Mouse (Mus musculus) kidney, adult 9 months (tissue): ENCODE data around the gene Insm1.

Experiments used
- DNase-seq: peaks from one replicate; pipeline ENCODE4 v3.0.0; 2022

The Insm1 gene

DNA sequence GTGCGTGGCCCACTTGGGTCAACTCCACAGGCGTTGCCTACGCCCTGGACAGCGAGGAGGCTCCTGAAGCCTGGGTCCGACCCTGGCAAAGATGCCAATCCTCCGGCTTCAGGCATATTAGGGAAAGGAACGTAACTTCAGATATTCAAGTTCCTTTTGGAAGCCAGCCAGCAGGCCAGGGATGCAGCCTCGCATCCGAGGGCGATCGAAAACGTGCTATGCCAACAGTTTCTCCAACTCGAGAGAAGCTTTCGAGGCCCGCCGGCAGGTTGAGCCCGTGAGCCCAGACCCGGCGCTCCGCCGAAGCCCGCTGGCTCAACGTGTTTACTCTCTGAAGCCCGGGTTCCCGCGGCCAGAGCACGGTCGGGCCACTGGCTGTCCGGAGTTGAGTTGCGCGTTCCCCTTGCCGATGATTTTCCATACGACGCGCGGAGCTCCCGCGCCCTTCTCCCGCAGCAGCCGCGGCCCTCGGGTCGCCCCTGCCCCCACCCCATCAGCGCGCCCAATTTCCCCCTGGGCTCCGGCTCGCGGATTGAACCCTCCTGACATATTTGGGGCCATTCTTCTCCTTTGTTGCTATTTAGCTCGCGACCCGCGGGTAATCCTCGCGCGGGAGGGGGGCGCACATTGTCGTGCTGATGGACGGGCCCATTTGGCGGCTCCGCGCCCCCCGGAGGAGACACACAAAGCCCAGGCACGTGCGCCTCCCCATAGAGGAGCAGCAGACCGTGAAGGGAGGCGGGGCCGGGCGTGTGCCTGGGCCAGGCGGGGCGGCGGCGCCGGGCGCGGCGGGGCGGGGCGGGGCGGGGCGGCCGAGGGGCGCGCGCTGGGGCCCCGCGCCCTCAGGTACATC, at the start of gene Insm1:
Gene Insm1, plus strand, starts transcription at position 846 of the 853 bp plus-strand sequence.
- peak; percentile 13 for DNase-seq

DNA sequence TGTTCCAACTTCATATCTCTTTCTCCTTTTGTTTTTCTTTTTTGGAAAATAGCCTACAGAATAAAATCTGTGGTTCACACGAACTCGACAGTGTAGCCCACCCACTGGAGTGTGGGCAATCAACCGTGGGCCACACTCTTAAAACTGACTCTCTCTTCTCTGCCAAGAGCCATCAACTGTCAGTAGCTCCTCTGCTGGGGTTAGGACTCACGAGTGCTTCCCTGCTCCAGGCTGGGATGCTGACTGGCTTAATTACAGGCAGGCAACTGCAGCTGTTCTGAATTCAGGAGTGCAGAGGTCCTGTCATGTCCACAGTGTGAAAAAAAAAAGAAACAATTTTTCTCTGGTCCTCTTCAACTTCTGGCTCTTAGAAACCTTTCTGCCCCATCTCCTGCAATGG, 49.6 kb upstream of the Insm1 start:
- no peak for DNase-seq

GRCm38 (mm10) chr2:146174173-146174572, 47.5 kb upstream of the Insm1 start:
- no peak for DNase-seq

DNA sequence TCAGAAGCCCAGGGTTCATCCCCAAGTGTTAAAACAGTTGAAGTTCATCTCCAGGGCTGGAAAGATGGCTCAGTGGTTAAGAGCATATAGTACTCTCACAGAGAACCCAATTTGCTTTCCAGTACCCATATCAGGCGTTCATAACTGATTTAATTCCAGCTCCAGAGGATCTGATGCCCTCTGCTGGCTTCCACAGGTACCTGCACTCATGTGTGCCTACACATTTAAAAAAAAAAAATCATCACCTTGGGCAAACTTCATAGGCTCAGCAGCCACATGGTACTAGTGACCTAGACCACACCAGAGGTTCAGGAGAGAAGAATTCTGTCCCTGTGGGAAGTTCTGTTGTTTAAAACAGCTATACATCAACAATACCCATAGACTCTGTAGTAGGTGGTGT, 43.0 kb upstream of the Insm1 start:
- DNase-seq, result no peak

GRCm38 (mm10) chr2:146183830-146184793, 37.6 kb upstream of the Insm1 start:
- no peak for DNase-seq

GRCm38 (mm10) chr2:146196126-146196525, 25.6 kb upstream of the Insm1 start:
- no peak for DNase-seq

GRCm38 (mm10) chr2:146197947-146198346, 23.8 kb upstream of the Insm1 start:
- no peak for DNase-seq

DNA sequence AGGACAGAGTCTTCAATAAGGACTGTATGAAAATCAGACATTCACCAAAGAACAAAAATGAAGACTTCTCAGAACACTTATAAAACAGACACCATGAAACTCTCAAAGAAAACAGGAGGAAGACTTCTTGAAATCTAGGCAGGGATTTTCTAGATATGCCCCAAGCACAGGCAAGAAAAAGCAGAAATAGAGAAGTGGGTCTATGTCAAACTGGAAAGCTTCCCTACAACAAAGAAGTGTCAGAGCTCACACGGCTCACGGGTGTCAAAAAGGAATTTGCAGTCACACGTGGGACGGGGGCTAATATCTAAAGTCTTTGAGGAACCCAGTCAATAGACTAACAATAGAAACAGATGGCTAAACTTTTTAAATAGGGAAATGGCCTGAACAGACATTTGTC, 10.8 kb upstream of the Insm1 start:
- DNase-seq, result no peak

DNA sequence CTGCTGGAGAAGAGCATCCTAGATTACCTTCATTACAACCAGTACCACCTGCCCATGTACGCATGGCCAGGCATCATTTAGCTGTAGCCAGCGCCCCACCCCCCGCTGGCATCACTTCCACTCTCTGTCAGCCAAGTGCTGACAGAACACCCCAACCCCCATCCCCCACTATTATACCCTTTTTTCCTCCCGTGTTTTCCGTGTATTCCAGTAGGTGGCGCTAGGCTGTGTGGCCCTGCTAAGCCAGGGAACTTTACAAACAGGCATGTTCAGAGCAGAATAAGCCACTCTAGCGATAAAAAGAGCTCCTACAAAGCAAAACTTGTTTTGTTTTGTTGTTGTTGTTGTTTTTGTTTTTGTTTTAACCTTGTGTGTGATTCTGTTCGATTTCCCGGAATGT, 7.0 kb upstream of the Insm1 start:
- DNase-seq, result peak; percentile 38

- no peak for DNase-seq
Measured at GRCm38 (mm10) chr2:146216111-146217064, 5.3 kb upstream of the Insm1 start.

DNA sequence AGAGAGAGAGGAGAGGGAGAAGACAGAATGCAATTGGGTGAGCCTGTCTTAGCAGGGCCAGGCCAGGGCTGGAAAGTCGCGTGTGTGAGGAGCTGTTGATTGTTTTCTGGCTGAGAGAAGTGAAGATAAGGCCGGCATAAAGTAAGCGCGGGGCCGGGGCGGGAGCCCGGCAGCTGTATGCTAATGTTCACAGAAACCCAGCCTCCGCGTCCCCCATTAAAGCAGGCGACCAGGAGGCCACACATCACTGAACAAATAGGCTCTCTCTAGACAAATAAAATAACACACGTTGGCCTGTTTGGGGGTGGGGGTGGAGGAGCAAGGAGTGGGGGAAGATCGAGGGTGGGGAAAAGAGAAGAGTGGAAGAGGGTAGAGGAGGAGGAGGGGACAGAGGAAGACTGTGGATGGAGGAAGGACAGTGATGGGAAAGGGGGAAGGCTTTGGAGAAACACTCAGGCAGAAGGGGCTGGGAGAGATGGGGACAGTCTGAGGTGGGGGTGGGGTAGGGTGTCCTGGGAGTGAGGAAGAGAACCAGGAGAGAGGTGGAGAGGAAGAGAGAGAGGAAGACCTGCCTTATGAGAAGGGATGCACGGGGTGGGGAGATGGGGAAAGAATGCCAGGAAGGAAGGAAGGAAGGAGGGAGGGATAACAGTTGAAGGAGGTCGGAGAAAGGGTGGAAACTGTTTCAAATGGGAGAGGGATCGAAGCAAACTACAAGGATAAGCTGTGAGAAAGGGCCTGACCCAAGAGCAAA, 4.3 kb upstream of the Insm1 start:
- DNase-seq, result no peak

- no peak for DNase-seq
Measured at GRCm38 (mm10) chr2:146218161-146218691, 3.5 kb upstream of the Insm1 start.

GRCm38 (mm10) chr2:146218881-146219535, 2.7 kb upstream of the Insm1 start:
- DNase-seq, result no peak

DNA sequence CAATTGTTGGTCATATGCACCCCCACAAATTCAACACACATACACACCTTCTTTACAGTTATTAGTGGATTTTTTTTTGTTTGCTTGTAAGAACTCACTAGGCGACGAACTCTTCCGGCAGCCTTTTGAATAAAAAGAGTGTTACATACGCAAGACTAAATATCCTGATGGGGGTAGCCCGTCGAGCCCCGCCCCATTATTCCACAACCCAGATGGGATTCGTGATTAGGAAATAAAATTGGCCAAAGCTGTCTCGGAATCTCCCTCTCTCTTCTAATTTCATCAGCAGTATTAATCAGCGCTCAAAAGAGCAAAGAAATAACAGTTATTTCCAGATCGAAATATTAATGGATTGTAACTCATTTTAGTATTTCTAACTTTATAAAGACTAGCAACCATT, 1.9 kb upstream of the Insm1 start:
- DNase-seq, result no peak

- DNase-seq, result no peak
Measured at GRCm38 (mm10) chr2:146220591-146221075, 1.1 kb upstream of the Insm1 start.

DNA sequence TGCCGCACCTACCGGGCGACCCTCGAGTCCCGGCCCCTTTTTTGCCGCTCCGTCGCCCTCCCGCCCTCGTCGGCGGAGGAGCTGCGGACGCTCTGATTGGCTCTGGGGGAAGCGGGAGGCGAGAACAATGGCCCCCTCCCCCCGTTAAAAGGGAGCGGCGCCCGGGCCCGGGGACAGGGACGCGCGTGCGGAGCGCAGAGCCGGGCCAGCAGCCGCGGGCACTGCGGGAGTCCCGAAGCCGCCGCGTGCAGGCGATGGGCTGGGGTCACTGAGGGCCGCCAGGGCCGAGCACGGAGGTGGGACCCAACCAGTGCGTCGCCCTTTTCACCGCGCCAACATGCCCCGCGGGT, 183 bp downstream of the Insm1 start:
- DNase-seq, result no peak

- no peak for DNase-seq
Measured at GRCm38 (mm10) chr2:146222279-146223175, 806 bp downstream of the Insm1 start.

DNA sequence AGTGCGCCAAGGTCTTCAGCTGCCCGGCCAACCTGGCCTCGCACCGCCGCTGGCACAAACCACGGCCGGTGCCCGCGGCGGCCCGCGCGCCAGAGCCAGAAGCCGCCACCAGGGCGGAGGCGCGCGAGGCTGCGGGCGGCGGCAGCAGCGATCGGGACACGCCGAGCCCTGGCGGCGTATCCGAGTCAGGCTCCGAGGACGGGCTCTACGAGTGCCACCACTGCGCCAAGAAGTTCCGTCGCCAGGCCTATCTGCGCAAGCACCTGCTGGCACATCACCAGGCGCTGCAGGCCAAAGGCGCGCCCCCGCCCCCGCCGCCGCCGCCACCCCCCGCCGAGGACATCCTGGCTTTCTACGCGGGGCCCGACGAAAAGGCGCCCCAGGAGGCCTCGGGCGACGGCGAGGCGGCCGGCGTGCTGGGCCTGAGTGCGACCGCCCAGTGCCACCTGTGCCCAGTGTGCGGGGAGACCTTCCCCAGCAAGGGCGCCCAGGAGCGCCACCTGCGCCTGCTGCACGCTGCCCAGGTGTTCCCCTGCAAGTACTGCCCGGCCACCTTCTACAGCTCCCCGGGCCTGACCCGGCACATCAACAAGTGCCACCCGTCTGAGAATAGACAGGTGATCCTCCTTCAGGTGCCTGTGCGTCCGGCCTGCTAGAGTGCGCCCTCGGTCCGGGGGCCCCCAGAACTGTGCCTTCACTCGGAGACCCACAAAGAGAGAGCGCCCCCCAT, 1.6 kb downstream of the Insm1 start:
- DNase-seq, result no peak

DNA sequence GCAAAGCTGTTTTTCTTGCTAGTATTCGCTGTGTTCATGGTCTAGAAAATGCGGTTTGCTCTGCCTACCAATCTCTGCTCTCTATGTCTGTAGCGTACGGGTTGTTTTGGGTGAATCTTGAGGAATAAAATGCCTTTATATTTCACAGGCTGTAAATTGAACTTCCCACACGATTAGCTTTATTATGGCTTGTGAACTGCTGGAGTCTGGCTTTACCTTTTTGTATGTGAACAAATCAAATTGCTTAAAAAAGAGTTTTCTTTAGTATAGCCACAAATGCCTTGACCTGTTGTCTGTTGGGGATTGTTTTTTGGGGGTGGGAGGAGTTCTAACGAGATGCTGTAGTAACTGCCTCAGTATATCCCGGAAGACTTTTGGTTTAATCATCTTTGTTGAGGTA, 2.4 kb downstream of the Insm1 start:
- no peak for DNase-seq
